Mouse (Mus musculus): ENCODE measurements around the gene Dolk. TPM values are rescaled to one million over a fixed set of nuclear protein-coding genes. Genes with fewer than 3 reads are reported as not detected.

The Dolk gene
- polyA plus RNA-seq (2012; fragmentation: generic; extraction: Trizol) = 10 to 100 TPM; 17.9 to 22.9 TPM

GRCm38 (mm10) chr2:30286192-30287026 lies at the start of gene Dolk, which contains the start of gene Nup188:
Dolk (minus strand) TSS chr2:30286334.
Nup188 (plus strand) TSS chr2:30286397.

GRCm38 (mm10) chr2:30280743-30281142 lies 5.4 kb downstream of the Dolk start, which contains the start of gene Gm28038:
Gm28038 (plus strand) TSS chr2:30281043.

GRCm38 (mm10) chr2:30265767-30266253 lies 20.3 kb downstream of the Dolk start, which contains the start of gene Phyhd1:
Phyhd1 (plus strand) TSS chr2:30266203.

GRCm38 (mm10) chr2:30240267-30240666 lies 45.9 kb downstream of the Dolk start, which contains the start of gene Gm28035:
Gm28035 (plus strand) TSS chr2:30240567.

GRCm38 (mm10) chr2:30237199-30237880 lies 48.8 kb downstream of the Dolk start, which contains the start of gene Lrrc8a:
Lrrc8a (plus strand) TSS chr2:30237715.

Other genes with a start within 250 kb of the Dolk start
- 10 to 100 TPM; 24.5 to 44.4 TPM for gene Wdr34, start 237.5 kb downstream of the Dolk start, polyA plus RNA-seq (2012; fragmentation: generic; extraction: Trizol)
- gene Set, start 229.0 kb downstream of the Dolk start, polyA plus RNA-seq (2012; fragmentation: generic; extraction: Trizol) = 10 to 100 TPM; 40.5 to 75.5 TPM
- 10 to 100 TPM in 1 of 2 experiments, 1 to 10 TPM in 1; 4.4 to 10.5 TPM for gene Pkn3, start 208.7 kb downstream of the Dolk start, polyA plus RNA-seq (2012; fragmentation: generic; extraction: Trizol)
- gene Zdhhc12, start 192.7 kb downstream of the Dolk start, polyA plus RNA-seq (2012; fragmentation: generic; extraction: Trizol) = 10 to 100 TPM; 14.7 to 19.7 TPM
- gene Zer1, start 161.7 kb downstream of the Dolk start, polyA plus RNA-seq (2012; fragmentation: generic; extraction: Trizol) = 10 to 100 TPM in 1 of 2 experiments, 1 to 10 TPM in 1; 4.4 to 21.5 TPM
- 10 to 100 TPM; 13.9 to 25.8 TPM for gene Tbc1d13, start 152.6 kb downstream of the Dolk start, polyA plus RNA-seq (2012; fragmentation: generic; extraction: Trizol)
- 10 to 100 TPM; 10.4 to 13.7 TPM for gene Endog, start 114.8 kb downstream of the Dolk start, polyA plus RNA-seq (2012; fragmentation: generic; extraction: Trizol)
- gene Spout1, start 107.9 kb downstream of the Dolk start, polyA plus RNA-seq (2012; fragmentation: generic; extraction: Trizol) = 10 to 100 TPM; 26.1 to 26.9 TPM
- gene Kyat1, start 80.5 kb downstream of the Dolk start, polyA plus RNA-seq (2012; fragmentation: generic; extraction: Trizol) = 1 to 10 TPM; 1.1 to 5.2 TPM
- 10 to 100 TPM in 1 of 2 experiments, 1 to 10 TPM in 1; 3.1 to 16.0 TPM for gene Lrrc8a, start 48.6 kb downstream of the Dolk start, polyA plus RNA-seq (2012; fragmentation: generic; extraction: Trizol)
- under 1 TPM in 1 of 2 experiments, not detected in 1; 0.93 TPM for gene Gm28035, start 45.8 kb downstream of the Dolk start, polyA plus RNA-seq (2012; fragmentation: generic; extraction: Trizol)
- 10 to 100 TPM in 1 of 2 experiments, 1 to 10 TPM in 1; 1.5 to 68.0 TPM for gene Phyhd1, start 20.1 kb downstream of the Dolk start, polyA plus RNA-seq (2012; fragmentation: generic; extraction: Trizol)
- gene Gm28038, start 5.3 kb downstream of the Dolk start, polyA plus RNA-seq (2012; fragmentation: generic; extraction: Trizol) = under 1 TPM in 1 of 2 experiments, not detected in 1; 0.13 TPM
- 10 to 100 TPM; 20.9 to 25.4 TPM for gene Nup188, start 63 bp upstream of the Dolk start, polyA plus RNA-seq (2012; fragmentation: generic; extraction: Trizol)
- gene Sh3glb2, start 73.0 kb upstream of the Dolk start, polyA plus RNA-seq (2012; fragmentation: generic; extraction: Trizol) = 10 to 100 TPM; 66.1 to 76.8 TPM
- gene Miga2, start 77.9 kb upstream of the Dolk start, polyA plus RNA-seq (2012; fragmentation: generic; extraction: Trizol) = 10 to 100 TPM; 11.1 to 13.4 TPM
- gene Dolpp1, start 105.9 kb upstream of the Dolk start, polyA plus RNA-seq (2012; fragmentation: generic; extraction: Trizol) = 10 to 100 TPM in 1 of 2 experiments, 1 to 10 TPM in 1; 6.2 to 11.9 TPM
- 10 to 100 TPM; 18.0 to 41.9 TPM for gene Crat, start 129.5 kb upstream of the Dolk start, polyA plus RNA-seq (2012; fragmentation: generic; extraction: Trizol)
- gene Ptpa, start 129.7 kb upstream of the Dolk start, polyA plus RNA-seq (2012; fragmentation: generic; extraction: Trizol) = 100 to 1,000 TPM; 190 to 281 TPM
- 10 to 100 TPM; 57.3 to 74.9 TPM for gene Ier5l, start 187.9 kb upstream of the Dolk start, polyA plus RNA-seq (2012; fragmentation: generic; extraction: Trizol)

All from C3H10T1/2 (cell line).